Mouse (Mus musculus) left cerebral cortex, adult 8-10 months (tissue): ENCODE measurements around the gene Kcnj6. TPM values are rescaled to one million over a fixed set of nuclear protein-coding genes. Genes with fewer than 3 reads are reported as not detected.

Experiments used
- DNase-seq, 2 experiments: peaks; one replicate each; pipeline ENCODE4 v3.0.0; 2022; ENCODE audit warnings: low spot score in 2 of 2
- total RNA-seq, 4 experiments: library from RNA; stranded (reverse); gene quantifications; 2 replicates each; pipeline ENCODE4 v1.2.4; 2022

Kcnj6 gene
- total RNA-seq, 4 experiments from 2014 or later = 60.5 to 72.2 (median 66.7) TPM

- peak; percentile 23 to 69 for DNase-seq
These were observed 215.2 kb downstream of the Kcnj6 start for GRCm38 (mm10) chr16:94782110-94782946.

DNA sequence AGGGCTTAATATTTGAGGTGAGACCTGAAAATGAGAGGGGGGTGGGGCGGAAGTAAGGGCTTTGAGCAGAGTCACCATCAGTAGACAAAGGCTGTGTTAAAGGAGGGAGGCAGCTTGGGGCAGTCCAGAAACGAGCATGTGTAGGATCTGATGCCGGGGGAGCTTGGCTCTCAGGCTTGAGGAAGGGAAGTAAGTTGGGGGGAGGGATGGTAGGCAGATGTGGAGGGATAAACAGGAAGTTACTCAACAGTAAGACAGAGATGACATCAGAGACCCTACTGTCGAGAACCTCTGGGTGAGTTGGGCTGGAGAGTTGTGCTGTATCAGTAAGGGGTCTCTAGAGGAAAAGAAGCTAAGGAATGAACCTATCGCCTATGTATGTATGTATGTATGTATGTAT lies 223.6 kb downstream of the Kcnj6 start:
- no peak for DNase-seq

GRCm38 (mm10) chr16:94767606-94768005 lies 229.9 kb downstream of the Kcnj6 start:
- no peak for DNase-seq

DNA sequence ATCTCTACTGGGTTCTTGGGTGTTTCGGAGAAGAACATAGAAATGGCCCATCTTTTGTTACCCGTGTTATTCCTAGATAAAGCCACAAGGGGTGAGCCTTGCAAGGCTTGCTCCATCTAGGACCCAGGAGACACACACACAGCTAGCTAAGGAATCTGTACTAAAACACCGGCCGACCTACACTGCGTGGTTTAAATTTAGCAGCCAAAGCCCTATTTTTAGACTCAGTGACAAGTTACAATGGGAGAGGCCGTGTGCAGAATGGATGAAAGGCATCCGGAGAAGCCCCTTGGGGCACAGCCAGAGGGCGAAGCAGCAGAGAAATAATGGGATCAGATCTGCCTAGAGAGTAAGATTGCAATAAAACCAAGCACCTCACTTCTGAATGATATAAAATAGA lies 232.4 kb downstream of the Kcnj6 start:
- DNase-seq = no peak

- no peak for DNase-seq
These were observed 236.8 kb downstream of the Kcnj6 start for GRCm38 (mm10) chr16:94760732-94761131.

DNA sequence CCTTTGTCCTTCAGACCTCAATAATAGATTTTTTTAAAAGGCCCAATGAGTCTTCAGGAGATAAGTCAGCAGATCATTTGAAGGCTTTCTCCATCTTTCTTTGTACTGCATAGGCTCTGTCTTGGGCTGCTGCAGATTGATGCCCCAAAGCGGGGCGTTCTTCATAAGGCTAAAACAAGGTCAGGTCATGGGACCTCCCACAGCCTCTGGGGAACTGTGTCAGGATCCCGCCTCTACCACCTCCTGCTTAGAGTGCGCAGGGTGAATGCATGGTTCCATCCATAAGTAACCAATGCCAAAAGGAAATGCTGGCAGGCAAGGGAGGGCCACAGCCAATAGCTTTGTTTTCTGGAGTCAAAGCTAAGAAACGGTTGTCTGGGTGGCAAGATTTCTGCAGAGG lies 237.7 kb downstream of the Kcnj6 start:
- no peak for DNase-seq

DNA sequence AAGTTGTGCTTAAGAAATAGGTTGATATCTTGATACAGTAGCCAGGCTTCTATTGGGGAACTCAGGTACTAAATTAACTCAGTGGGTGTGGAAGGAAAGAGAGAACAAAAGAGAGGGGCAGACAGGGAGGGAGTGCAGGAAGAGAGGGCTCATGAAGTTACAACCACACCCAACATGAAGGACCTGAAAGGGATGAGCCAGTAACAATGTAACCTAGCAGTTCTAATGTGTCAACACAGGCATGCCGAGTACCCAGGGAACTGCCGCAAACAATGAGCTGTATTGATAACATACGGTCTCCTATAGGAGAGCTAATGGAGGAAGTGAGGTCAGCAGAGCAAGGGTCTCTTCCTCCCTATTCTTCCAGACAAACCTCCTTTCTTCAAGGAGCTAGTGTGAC lies 238.9 kb downstream of the Kcnj6 start:
- no peak for DNase-seq

- no peak for DNase-seq
These were observed 241.1 kb downstream of the Kcnj6 start for GRCm38 (mm10) chr16:94756352-94756751.

- DNase-seq = peak in 1 of 2 experiments; percentile 60
These were observed 244.0 kb downstream of the Kcnj6 start for GRCm38 (mm10) chr16:94753453-94753852.

GRCm38 (mm10) chr16:94752781-94753180 lies 244.7 kb downstream of the Kcnj6 start:
- no peak for DNase-seq

DNA sequence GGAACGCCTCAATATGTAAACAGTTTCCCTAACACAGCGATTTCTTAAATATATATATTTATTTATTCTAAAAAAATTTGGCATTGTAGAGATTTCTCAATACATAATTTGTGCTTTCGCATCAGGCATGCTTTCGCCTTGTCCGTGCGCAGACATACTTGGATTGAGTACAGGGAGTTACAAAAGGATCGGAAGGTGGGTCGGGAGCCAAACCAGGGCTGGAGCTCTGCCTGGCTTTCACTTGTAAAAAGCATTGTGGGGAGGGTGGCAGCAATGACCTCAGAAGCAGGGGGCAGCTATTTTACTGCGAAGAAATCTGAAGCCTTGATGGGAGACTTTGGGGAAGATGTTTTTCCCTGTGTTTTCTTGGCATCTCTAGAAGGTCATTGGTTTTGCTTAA lies 252.5 kb downstream of the Kcnj6 start:
- no peak for DNase-seq

DNA sequence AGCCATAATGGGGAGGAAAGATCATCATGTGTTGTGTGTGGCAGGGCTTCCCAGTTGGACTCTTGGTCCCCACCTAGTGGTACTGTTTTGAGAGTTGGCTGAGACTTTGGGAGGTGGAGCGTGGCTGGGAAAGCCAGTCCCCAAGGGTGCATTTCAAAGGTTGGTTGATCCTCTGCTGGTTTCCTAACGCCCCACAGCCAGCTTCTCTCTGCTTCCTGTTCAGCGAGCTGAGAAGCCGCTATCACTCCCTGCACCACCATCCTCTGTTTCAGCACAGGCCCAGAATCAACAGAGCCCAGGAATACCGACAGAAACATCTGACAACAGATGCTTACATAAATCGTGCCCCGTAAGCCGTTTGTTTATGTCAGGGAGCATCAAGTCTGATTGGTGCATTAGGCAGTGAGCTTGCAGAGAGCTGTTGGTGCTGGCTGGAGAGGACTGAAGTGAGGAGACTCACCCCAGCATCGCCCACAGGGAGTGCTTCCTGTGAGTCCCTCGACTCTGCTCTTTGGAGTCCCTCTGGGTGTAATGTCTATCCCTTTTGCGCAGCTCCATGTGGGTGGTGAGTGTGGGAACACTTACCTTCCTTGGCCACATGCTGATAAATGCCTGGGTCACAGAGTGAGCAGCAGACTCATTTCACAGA lies 253.5 kb downstream of the Kcnj6 start:
- peak in 1 of 2 experiments; percentile 59 for DNase-seq

GRCm38 (mm10) chr16:94737359-94737687 lies 260.2 kb downstream of the Kcnj6 start:
- DNase-seq = no peak

DNA sequence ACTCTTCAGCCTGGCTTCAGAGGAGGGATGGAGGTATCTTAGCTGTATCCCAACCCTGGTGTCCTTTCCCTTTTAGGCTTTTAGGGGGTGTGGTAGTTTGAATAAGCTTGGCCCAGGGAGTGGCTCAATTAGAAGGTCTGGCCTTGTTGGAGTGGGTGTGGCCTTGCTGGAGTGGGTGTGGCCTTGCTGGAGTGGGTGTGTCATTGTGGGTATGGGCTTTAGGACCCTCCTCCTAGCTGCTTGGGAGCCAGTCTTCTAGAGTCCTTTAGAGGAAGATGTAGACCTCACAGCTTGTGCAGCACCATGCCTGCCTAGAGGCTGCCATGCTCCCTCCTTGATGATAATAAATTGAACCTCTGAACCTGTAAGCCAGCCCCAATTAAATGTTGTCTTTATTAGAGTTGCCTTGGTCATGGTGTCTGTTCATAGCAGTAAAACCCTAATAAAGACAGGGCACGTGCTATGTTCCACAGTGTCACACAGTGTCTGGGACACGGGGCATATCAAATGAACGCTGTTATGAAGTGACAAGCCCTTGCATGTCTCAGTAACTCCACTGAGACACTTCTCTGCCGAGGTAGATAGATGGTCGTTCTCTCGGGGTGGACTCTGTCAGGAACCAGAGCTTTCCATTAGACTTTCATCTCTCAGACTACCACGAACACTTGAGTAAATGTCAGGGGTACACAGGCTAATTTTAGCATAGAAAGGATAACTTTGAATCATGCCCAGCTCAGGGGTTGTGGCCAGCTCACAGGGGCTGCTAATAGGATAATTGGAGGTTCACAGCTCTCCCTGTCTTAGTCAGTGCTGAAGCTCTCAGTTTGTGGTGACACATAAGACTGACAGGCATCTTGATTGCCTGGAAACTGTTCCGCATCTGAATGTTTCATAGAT lies 260.8 kb downstream of the Kcnj6 start:
- DNase-seq = no peak

DNA sequence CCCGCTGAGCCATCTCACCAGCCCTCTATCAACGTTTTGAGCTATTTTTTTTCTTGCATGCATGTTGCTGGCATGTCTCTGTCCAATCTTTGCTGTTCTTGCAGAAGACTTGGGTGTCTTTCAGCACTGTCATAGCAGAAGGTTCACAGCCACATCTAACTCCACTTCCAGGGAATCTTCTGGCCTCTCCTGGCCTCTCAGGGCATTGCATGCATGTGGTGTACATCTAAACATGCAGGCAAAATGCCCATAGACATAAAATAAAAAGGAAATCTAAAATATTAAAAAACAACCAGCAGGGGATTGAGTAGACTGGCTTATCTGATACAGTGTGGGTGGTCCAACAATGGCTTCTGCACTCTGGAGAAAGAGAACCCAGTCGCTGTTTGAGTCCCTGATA lies 262.0 kb downstream of the Kcnj6 start:
- no peak for DNase-seq

DNA sequence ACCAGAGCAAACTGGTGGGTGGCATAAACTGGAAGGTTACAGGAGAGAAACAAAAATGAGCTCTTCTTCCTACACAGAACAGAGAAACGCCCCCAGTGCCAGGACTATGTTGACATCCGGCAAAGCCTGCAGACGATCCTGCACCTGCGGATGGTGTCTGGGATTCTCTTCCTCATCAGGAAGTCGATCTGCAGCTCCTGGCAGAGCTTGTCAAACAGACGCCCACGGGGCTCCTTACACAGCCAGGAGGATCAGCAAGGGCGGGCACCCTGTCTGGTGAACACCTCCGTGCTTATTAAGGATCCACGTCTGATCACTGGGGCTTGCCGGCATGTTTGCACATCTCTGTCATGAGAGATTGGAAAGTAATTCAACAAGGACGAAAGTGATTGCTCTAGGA lies 266.5 kb downstream of the Kcnj6 start:
- DNase-seq = peak in 1 of 2 experiments; percentile 44

GRCm38 (mm10) chr16:94729236-94729635 lies 268.3 kb downstream of the Kcnj6 start:
- DNase-seq = no peak

GRCm38 (mm10) chr16:94724747-94725211 lies 272.7 kb downstream of the Kcnj6 start:
- DNase-seq = peak; percentile 41 to 66

GRCm38 (mm10) chr16:94724061-94724596 lies 273.4 kb downstream of the Kcnj6 start:
- peak; percentile 82 to 92 for DNase-seq

DNA sequence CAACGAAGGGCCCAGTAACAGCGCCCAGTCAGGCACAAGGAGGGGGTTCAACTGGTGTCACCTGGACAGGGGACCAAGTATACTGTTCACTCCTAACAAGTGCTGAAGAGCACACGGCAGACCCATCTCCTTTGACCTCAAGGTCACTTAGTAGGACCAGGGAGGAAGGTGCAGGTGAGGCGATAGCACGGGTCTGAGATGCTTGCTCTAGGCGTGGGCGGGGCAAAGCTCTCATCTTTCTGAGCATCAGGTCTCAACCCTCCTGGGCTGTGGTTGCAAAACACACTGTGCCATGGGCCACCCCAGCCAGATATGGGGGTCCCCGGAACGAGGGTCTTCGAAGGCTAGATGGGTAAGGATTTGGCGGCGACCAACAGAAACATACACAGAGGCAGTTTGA lies 274.6 kb downstream of the Kcnj6 start:
- no peak for DNase-seq

GRCm38 (mm10) chr16:94721549-94722006 lies 275.9 kb downstream of the Kcnj6 start:
- DNase-seq = no peak
